Mouse (Mus musculus) splenic B cell, adult 2 months (primary cell): Measurements from ENCODE around the gene Tmem189.

Experiments
- DNase-seq: peaks from one replicate; pipeline ENCODE4 v3.0.0-alpha.2; 2011; ENCODE audit warnings: low read depth, low spot score
- H3K27me3 ChIP-seq: 2 replicates; pipeline ENCODE4 v1.6.1; 2012; ENCODE audit warnings: mild to moderate bottlenecking, low read length, moderate library complexity, mixed read lengths; ENCODE audit not compliant: control insufficient read depth, poor library complexity, insufficient read depth, severe bottlenecking
- H3K36me3 ChIP-seq: 2 replicates; pipeline ENCODE4 v1.6.1; 2012; ENCODE audit warnings: mild to moderate bottlenecking, low read length, moderate library complexity, mixed read lengths; ENCODE audit not compliant: control insufficient read depth, poor library complexity, insufficient read depth, severe bottlenecking

The Tmem189 gene

DNA sequence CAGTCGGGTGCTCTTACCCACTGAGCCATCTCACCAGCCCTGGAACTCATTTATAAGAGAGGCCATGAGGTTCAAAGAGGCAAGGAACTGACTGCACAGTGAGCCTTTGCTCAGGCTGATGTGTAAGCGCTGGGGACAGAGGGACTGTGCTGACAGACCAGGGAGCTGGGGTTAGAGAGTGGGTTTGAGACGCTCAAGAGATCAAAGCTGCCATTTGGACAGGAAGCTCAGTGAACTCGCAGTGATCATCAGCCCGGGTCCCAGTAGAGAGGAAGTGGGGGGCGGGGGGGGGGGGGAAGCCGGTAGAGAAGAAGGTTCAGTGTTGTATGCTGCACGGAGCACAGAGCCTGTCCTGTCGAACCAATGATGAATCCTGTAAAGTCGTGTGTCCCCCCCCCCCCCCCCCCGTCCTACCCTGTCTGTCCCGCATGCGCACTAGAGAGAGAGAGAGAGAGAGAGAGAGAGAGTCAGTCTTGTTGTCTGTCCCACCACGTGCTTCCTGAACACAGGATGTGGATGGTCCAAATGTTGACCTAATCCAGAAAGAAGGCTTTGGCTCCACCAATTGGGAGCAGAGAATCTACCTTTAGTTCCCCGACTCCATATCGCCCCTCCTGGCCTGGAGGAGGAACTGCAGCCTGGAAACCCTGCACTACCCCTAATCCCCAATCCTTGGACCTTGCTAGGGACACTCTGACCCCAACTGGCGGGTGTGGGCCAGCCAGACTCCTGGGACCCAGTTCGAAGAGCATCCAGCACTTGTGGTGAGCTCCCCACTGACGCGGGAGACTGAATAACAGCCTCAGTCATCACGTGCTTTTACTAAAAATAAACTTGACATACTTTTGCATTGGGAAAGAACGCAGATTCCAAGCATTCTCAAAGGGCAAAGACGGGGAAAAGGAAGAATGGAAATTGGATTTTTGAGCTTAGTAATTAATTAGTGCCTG lies 23.5 kb upstream of the Tmem189 start:
- no peaks in the 10 kb centered on the region for H3K27me3 ChIP-seq
- H3K36me3 ChIP-seq = no peaks in the 10 kb centered on the region
- DNase-seq = peak; percentile 72

DNA sequence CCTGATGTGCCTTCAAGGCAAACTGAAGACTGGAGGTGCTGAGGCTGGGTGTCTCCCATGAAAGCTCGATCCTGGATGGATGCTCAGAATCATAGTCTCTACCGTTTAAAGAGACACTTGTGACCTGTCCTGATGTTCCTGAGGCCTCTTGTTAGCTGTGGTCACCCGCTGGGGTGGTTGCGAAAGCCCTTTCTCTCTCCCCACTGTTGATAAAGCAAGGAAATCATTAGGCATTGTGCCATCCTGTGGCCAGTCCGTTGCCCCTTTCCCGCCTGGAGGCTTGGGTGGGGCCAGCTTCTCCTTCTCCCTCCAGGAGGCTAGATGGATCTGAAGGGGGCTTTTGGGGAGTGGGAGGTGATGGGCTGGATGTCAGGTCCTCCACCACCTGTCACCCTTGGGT lies 21.0 kb upstream of the Tmem189 start:
- Histone ChIP-seq H3K27me3 (no peaks in the 10 kb centered on the region), H3K36me3 (no peaks in the 10 kb centered on the region)
- DNase-seq = no peak

GRCm38 (mm10) chr2:167709969-167710368 lies 20.3 kb upstream of the Tmem189 start:
- no peak for DNase-seq
- Histone ChIP-seq H3K27me3 (no peaks in the 10 kb centered on the region), H3K36me3 (no peaks in the 10 kb centered on the region)

DNA sequence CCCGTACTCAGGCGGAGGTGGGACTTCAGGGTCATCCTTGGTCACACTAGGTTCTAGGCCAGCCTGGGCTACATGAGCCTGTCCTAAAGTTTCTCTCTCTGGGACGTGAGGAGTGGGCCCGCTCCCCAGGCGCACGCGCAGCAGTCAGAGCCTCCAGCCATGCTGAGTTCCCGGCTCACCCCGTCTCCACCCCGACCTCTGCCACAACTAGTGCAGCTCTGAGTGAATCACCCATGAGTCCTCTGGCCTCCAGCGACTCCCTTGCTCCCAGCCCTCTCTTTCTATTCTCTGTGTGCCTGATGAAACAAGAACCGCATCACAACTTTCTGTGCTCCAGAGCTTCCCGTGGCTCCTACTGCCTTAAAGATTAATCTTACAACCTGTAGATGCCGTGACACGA lies 18.8 kb upstream of the Tmem189 start:
- no peaks in the 10 kb centered on the region for H3K36me3 ChIP-seq
- H3K27me3 ChIP-seq = no peaks in the 10 kb centered on the region
- DNase-seq = no peak

DNA sequence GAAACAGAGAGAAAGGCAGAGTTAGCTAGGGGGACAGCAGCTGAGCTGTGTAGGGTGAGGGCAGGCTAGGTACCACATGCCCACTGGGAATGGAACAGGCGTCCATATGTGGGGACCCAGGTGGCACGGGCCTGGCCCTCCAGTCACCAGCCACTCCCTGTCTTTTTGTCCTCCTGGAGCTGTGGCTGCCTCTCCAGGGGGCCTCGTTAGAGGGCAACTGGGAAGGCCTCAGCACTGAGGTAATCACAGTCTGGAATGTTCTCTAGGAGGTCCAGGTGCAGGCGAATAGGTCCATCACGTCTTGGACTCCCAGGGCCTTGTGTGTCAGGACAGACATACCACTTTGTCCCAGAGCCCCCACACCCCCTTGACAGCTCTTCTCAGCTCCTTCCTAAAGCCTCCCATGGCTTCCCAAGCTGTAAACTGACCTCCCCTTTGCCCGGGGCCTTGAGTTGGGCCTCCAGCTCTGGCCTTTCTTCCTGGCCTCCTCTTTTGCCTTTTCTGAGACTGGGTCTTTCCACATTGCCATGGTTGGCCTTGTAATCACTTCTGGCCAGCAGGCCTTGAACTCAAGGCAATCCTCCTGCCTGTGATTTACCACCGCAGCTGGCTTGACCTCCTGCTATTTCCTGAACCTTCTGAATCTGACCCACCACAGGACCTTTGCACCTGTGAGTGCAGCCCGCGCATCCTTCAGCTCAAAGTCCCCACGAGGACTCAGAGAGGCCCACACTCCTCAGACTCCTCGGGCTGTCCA lies 16.7 kb upstream of the Tmem189 start:
- no peaks in the 10 kb centered on the region for H3K27me3 ChIP-seq
- DNase-seq = no peak
- H3K36me3 ChIP-seq = no peaks in the 10 kb centered on the region

GRCm38 (mm10) chr2:167704409-167704808 lies 14.8 kb upstream of the Tmem189 start:
- DNase-seq = no peak
- Histone ChIP-seq H3K27me3 (no peaks in the 10 kb centered on the region), H3K36me3 (no peaks in the 10 kb centered on the region)

DNA sequence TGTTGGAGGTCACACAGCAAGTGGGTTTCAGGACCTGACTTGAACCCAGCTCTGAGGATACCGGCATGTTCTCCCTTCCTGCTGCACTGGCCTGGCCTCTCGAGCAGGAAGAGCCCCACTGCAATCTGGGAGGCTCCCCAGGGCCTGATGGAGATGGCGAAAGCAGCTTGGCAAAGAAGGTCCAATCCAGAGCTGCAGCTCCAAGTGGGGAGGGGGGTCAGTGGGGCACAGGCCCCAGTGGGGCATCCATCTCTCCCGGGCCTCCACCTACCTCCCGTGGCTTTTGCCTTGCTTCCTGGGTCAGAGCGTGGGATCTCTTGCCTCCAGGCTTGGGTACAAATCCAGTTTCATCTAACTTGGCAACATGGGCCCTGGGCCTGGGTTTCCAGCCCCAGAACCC lies 12.5 kb upstream of the Tmem189 start:
- H3K27me3 ChIP-seq = no peaks in the 10 kb centered on the region
- H3K36me3 ChIP-seq = no peaks in the 10 kb centered on the region
- no peak for DNase-seq

DNA sequence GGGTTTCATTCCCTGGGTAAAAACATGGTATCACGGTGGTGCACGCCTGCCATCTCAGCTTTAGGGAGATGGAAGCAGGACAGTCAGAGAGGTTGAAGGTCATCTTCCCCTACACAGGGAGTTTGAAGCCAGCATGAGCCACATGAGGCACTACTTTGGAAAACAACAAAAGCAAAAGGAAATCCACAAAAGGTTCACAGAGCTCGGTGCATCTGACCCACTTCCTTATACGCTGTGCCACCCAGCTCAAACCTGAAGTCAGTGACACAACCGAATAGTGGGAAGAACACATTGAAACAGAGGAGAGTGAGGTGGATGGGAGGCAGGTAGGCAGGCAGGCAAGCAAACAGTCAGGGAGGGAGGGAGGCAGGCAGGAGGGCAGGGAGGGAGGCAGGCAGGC lies 11.8 kb upstream of the Tmem189 start:
- no peak for DNase-seq
- Histone ChIP-seq H3K36me3 (no peaks in the 10 kb centered on the region), H3K27me3 (no peaks in the 10 kb centered on the region)

GRCm38 (mm10) chr2:167700018-167700417 lies 10.4 kb upstream of the Tmem189 start:
- DNase-seq = no peak
- no peaks in the 10 kb centered on the region for H3K27me3 ChIP-seq
- H3K36me3 ChIP-seq = no peaks in the 10 kb centered on the region

GRCm38 (mm10) chr2:167697902-167698301 lies 8.3 kb upstream of the Tmem189 start:
- no peaks in the 10 kb centered on the region for H3K36me3 ChIP-seq
- DNase-seq = peak; percentile 84
- H3K27me3 ChIP-seq = no peaks in the 10 kb centered on the region

- H3K27me3 ChIP-seq = no peaks in the 10 kb centered on the region
- no peak for DNase-seq
- no peaks in the 10 kb centered on the region for H3K36me3 ChIP-seq
Measured at GRCm38 (mm10) chr2:167696143-167696542, 6.5 kb upstream of the Tmem189 start.

- no peak for DNase-seq
- Histone ChIP-seq H3K27me3 (no peaks in the 10 kb centered on the region), H3K36me3 (no peaks in the 10 kb centered on the region)
Measured at GRCm38 (mm10) chr2:167695491-167695890, 5.9 kb upstream of the Tmem189 start.

DNA sequence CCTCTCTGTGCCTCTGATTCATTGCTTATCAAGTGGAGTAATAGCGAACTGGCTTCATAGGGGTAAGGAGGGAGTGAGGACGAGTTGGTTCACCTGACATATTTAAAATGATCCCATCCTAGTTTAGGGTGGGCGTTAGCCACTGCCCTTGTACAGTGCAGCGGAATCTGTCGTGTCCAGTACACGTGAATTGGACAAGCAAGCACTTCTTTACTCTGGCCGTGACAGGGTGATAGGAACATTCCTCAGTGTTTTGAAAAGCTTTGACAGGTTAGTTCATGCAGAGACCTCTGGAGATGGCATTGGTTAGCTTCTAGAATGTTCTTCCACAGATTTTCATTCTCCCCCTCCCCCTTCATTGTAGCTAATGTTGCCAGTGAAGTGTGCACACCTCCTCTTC lies 5.3 kb upstream of the Tmem189 start:
- DNase-seq = no peak
- H3K27me3 ChIP-seq = no peaks in the 10 kb centered on the region

DNA sequence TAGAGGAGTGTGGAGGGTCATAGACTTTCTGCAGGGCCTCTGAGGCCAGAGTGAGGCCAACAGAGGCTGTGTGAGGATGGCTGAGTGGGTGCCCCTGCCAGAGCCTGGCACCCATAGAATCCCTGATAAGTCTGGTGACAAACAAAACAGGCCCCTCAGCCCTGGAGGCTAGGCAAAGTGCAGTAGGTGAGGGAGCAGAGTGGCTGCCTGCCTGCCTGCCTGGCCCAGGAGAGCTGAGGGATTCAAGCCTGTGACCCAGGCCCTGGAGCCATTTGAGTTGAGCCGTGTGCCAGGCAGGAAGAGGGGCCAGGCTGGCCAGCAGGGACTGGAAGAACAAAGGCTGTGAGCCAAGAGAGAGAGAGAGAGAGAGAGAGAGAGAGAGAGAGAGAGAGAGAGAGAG lies 4.6 kb upstream of the Tmem189 start:
- Histone ChIP-seq H3K36me3 (no peaks in the 10 kb centered on the region), H3K27me3 (no peaks in the 10 kb centered on the region)
- DNase-seq = no peak

More for the DNA sequence above, 5.3 kb upstream of the Tmem189 start:
- H3K36me3 ChIP-seq = no peaks in the 10 kb centered on the region

GRCm38 (mm10) chr2:167693540-167693939 lies 3.9 kb upstream of the Tmem189 start:
- H3K27me3 ChIP-seq = no peaks in the 10 kb centered on the region
- no peak for DNase-seq

More at GRCm38 (mm10) chr2:167693540-167693939, 3.9 kb upstream of the Tmem189 start:
- H3K36me3 ChIP-seq = no peaks in the 10 kb centered on the region
